Mouse (Mus musculus) kidney, adult 2 months (tissue): ENCODE measurements around the gene Gm11114.

Source experiments
- CTCF ChIP-seq: fragments of 200-500 bp; conservative IDR thresholded peaks from 2 replicates; pipeline ENCODE4 v1.5.1; 2011; ENCODE audit warnings: low read depth, mild to moderate bottlenecking, control low read depth, low read length, moderate library complexity, mixed read lengths; ENCODE audit not compliant: insufficient read depth, insufficient read length
- POLR2A ChIP-seq: fragments of 200-500 bp; IDR thresholded peaks from one replicate; pipeline ENCODE4 v1.6.1; 2011; ENCODE audit warnings: low read depth, low read length, control low read depth

- TF ChIP-seq CTCF (0 out of 2 replicates have a peak, but pooled peaks have one; percentile 2), POLR2A (peak; percentile 38)
Observed at GRCm38 (mm10) chr9:85327242-85328211, 15.0 kb downstream of the Gm11114 start, which contains the start of gene Tent5a.
